Mouse (Mus musculus): ENCODE measurements around the gene Ercc1. TPM values are rescaled to one million over a fixed set of nuclear protein-coding genes. Genes with fewer than 3 reads are reported as not detected.

The Ercc1 gene
- total RNA-seq, 2 experiments from 2014 or later, result 4.6 to 8.6 TPM

- peak; percentile 77 for ATAC-seq (replicated peaks; ENCODE audit: low FRiP score, poor library complexity, severe bottlenecking)
Observed at GRCm38 (mm10) chr7:19308454-19309277, 35.9 kb upstream of the Ercc1 start.

DNA sequence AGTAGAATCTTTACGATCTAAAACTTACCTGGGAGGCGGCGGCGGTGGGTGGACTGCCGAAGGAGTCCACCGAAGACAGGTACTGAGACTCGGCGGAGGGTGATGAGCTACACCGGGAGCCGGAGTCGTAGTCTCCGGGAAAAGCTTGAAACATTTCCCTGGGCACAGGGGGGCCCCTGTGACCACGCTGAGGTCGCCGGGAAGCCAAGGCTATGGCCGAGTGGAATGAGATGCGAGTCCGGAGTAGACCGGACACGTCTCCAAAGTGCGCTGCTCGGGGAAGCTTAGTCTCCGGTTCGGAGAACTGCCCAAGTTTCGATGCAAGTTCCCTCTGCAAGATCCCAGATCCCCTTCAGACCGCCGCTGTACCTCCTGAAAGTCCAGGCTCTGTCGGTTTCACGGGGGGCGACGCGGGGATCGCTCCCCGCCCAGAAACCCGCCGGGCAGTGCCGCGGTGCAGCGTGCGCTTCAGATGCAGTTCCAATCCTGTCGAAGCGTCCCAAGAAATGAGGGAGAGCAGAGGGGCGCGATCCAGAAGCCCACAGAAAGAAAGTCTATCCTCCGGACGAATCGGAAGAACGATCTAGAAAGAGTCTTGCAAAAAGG, 35.2 kb upstream of the Ercc1 start:
- ATAC-seq (replicated peaks; ENCODE audit: low FRiP score, poor library complexity, severe bottlenecking), result no peak

GRCm38 (mm10) chr7:19309884-19310641, 34.5 kb upstream of the Ercc1 start, which contains the start of gene Fosb:
Fosb (minus strand) TSS chr7:19310051.
- ATAC-seq (replicated peaks; ENCODE audit: low FRiP score, poor library complexity, severe bottlenecking), result peak; percentile 73

- ATAC-seq (replicated peaks; ENCODE audit: low FRiP score, poor library complexity, severe bottlenecking), result no peak
Observed at GRCm38 (mm10) chr7:19311991-19312390, 32.6 kb upstream of the Ercc1 start.

GRCm38 (mm10) chr7:19314033-19314432, 30.5 kb upstream of the Ercc1 start:
- ATAC-seq (replicated peaks; ENCODE audit: low FRiP score, poor library complexity, severe bottlenecking), result no peak

GRCm38 (mm10) chr7:19316451-19317161, 28.0 kb upstream of the Ercc1 start:
- no peak for ATAC-seq (replicated peaks; ENCODE audit: low FRiP score, poor library complexity, severe bottlenecking)

DNA sequence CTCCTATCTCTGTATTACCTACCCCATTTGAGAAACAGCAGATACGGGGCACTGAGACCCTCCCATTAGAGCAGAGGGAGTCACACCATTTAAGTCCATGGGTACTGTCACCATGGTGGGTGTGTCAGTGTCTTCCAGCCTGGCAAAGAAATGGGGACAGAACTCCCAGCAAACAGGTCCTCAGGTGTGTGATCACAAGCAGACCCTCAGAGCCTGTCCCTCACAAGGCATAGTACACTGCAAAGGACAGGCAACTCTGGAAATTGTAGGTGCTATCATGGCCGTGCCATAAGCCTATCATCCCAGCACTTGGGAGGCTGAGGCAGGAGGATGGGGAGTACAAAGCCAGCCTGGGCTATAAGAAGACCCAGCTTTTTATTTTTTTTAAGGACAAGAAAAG, 26.4 kb upstream of the Ercc1 start:
- ATAC-seq (replicated peaks; ENCODE audit: low FRiP score, poor library complexity, severe bottlenecking), result no peak

GRCm38 (mm10) chr7:19318676-19319075, 25.9 kb upstream of the Ercc1 start:
- ATAC-seq (replicated peaks; ENCODE audit: low FRiP score, poor library complexity, severe bottlenecking), result no peak

- ATAC-seq (replicated peaks; ENCODE audit: low FRiP score, poor library complexity, severe bottlenecking), result no peak
Observed at GRCm38 (mm10) chr7:19319458-19319857, 25.1 kb upstream of the Ercc1 start.

DNA sequence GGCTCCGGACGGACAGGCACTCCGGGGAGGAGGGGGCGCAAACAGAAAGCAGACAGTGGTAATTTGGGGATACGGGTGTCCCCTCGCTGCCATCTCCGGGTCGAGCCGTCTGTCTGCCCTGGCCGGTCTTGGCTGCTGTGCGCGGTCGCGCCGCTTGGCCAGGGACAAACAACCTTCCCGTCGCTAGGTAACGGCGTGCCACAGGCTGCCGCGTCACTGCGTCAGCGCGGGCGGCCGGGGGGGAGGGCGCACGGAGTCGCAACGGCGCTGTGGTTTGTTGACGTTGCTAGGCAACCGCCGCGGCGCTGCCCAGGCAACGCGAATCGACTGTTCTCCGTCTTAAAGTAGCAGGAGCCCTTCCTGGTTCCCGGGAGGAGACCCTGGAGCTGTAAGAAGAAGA, 24.7 kb upstream of the Ercc1 start:
- ATAC-seq (replicated peaks; ENCODE audit: low FRiP score, poor library complexity, severe bottlenecking), result peak; percentile 47

DNA sequence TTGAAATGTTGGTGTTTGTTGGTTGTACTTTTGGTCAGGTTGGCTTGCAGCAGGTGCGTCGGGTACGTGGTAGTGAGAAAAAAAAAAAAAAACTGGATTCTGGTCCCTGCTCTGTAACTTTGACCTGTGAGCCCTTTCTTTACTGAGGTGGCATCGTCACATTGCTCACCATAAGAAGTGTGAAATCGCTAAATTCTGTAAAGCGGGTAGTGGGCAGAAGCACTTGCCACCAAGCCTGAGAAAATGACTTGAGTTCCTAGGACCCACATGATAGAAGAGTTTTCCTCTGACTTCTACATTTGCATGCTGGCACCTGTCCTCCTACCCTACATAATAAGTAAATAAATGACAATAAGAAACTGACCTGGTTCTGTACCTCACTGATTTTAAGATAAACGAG, 23.9 kb upstream of the Ercc1 start:
- ATAC-seq (replicated peaks; ENCODE audit: low FRiP score, poor library complexity, severe bottlenecking), result no peak

DNA sequence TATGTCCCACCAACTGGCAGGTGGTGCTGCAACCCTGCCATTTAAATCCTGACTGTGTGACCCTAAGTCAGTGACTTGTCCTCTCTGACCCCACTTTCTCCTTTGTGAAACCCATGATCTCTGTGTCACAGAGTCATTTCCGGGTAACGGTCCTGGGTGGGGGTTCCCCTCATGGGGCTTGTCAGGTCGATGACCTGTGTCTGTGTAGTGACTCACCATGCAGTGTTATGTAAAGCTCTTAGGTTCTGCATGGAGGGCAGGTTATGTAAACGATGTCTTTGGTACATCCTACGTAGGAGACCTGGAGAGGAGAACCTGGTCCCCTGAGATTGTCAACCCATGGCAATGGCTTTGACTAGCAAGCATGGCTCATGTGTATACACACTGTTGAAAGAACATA, 23.1 kb upstream of the Ercc1 start:
- no peak for ATAC-seq (replicated peaks; ENCODE audit: low FRiP score, poor library complexity, severe bottlenecking)

GRCm38 (mm10) chr7:19322489-19322888, 22.1 kb upstream of the Ercc1 start:
- ATAC-seq (replicated peaks; ENCODE audit: low FRiP score, poor library complexity, severe bottlenecking), result no peak

DNA sequence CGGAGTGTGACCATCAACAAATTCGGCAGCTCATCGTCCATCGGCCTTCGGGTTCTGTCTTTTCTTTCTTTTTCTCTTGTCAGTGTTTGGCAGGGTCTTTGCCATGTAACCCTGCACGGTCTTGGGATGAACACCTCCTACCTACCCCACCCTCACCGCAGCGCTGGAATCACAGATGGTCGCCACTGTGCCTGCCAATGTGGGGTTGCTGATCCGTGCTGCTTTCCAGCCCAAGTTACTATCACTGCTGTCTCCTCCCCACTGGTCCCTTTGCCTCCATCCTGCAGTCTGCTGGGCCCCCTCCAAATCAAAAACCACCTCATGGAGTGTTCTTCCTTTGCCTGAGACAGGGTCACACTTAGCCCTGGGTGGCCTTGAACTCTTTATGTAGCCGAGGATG, 20.4 kb upstream of the Ercc1 start:
- ATAC-seq (replicated peaks; ENCODE audit: low FRiP score, poor library complexity, severe bottlenecking), result no peak

DNA sequence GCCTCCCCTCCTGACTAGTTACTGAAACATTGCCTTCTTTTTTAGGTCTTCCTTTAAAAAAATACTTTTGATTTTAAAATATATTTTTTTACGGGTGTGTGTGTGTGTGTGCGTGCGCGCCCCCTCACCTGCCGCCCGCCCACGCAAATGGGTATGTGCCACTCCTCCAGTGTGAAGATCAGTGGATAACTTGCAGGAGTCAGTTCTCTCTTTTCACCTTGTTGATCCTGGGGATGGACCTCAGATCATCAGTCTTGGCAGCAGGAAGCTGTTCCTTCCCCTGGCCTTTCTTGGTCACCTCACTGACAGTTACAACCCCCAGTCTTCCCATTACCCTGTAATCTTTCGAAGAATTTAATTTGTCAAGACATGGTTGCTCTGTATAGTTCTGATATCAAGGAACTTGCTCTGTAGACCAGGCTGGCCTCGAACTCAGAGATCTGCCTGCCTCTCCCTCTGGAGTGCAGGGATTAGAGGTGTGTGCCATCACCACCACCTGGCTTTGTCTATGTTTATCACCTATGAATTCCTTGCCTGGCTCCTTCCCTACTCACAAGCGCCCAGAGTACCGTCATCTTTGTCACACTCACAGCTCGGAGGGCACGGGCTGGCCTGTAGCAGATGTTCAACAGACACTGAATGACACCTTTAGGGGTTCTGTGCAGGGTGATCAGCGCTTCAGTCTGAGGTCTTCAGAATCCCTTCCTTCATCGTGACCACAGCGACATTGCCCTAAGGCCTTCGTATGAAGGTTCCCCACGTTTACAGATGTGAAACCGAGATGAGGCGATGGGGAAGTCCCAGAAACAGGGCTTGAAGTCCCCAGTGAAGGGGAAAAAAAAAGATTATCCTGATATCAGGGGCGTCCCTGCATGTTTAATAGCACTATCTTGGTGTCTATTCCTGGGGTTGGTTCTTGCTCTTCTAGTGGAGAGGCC, 19.0 kb upstream of the Ercc1 start:
- ATAC-seq (replicated peaks; ENCODE audit: low FRiP score, poor library complexity, severe bottlenecking), result no peak

GRCm38 (mm10) chr7:19326359-19326758, 18.2 kb upstream of the Ercc1 start:
- peak; percentile 53; the same call in 1 of the 2 replicates for ATAC-seq (replicated peaks; ENCODE audit: low FRiP score, poor library complexity, severe bottlenecking)

- peak; percentile 84 for ATAC-seq (replicated peaks; ENCODE audit: low FRiP score, poor library complexity, severe bottlenecking)
Observed at GRCm38 (mm10) chr7:19327128-19327527, 17.4 kb upstream of the Ercc1 start.

DNA sequence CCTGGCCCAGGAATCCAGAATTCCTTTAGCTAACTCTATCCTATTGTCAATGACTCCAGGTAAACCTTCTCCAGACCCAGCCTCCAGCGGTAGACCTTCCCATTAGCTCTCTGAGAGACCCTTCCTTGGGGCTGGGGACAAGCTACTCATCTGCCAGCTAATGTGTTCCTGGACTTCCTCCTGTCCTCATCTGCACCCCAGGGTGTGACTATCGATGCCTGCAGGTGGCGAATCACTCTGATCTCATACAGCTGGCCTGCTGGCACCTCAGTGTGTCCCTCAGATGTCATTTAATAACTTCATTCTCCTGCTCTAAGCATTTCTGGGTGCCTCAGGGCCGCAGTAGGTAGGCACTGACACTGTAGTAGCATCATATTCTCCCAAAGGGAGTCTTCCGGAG, 16.8 kb upstream of the Ercc1 start:
- ATAC-seq (replicated peaks; ENCODE audit: low FRiP score, poor library complexity, severe bottlenecking), result no peak

DNA sequence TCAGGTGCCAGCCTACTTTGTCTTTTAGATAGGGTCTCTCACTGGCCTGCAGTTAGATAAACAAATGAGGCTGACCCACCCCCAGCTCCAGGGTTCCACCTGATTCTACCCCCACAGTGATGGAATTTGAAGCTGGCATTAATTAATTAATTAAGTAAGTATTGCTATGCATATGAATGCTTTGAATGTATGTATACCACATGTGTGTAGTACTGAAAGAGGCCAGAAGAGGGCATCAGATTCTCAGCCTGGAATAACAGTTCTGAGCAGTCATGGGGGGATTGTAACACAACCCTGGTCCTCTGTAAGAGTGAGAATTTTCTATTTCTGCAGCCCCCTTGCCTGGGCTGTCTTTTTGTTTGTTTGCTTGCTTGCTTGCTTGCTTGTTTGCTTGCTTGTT, 16.2 kb upstream of the Ercc1 start:
- no peak for ATAC-seq (replicated peaks; ENCODE audit: low FRiP score, poor library complexity, severe bottlenecking)
